Mouse (Mus musculus) embryonic facial prominence, embryonic 12.5 days (tissue): ENCODE measurements around the gene Uaca. TPM values are rescaled to one million over a fixed set of nuclear protein-coding genes. Genes with fewer than 3 reads are reported as not detected.
A peak's percentile ranks its signal among the peaks of the same experiment; 100 is the strongest.

ENCODE experiments used
- ATAC-seq: fragments of 200-750 bp; cut with Nextera tagmentation; 2 replicates; pipeline ENCODE4 v1.8.0; 2017; ENCODE audit not compliant: insufficient number of reproducible peaks, insufficient read depth, low FRiP score, low TSS enrichment
- H3K27ac ChIP-seq: fragments of 300-500 bp; sonication (generic); 2 replicates; pipeline ENCODE4 v1.5.1; 2016; ENCODE audit warnings: mild to moderate bottlenecking
- H3K27me3 ChIP-seq: fragments of 300-500 bp; sonication (generic); 2 replicates; pipeline ENCODE4 v1.6.1; 2016; ENCODE audit warnings: mild to moderate bottlenecking, moderate library complexity
- H3K36me3 ChIP-seq: fragments of 300-500 bp; sonication (generic); 2 replicates; pipeline ENCODE4 v1.6.1; 2016; ENCODE audit warnings: mild to moderate bottlenecking
- H3K4me1 ChIP-seq: fragments of 300-500 bp; sonication (generic); 2 replicates; pipeline ENCODE4 v1.6.1; 2016
- H3K4me2 ChIP-seq: fragments of 300-500 bp; sonication (generic); replicated peaks from 2 replicates; pipeline ENCODE4 v1.6.1; 2016; ENCODE audit warnings: mild to moderate bottlenecking, moderate library complexity
- H3K4me3 ChIP-seq: fragments of 300-500 bp; sonication (generic); 2 replicates; pipeline ENCODE4 v1.5.1; 2016; ENCODE audit warnings: mild to moderate bottlenecking
- H3K9ac ChIP-seq: fragments of 300-500 bp; sonication (generic); 2 replicates; pipeline ENCODE4 v1.6.1; 2016; ENCODE audit warnings: mild to moderate bottlenecking, moderate library complexity
- H3K9me3 ChIP-seq: fragments of 300-500 bp; sonication (generic); 2 replicates; pipeline ENCODE4 v1.6.1; 2016; ENCODE audit warnings: mild to moderate bottlenecking, moderate library complexity
- WGBS: fragments of 180-500 bp; shearing (Covaris S2); methylation state at CpG from one replicate; pipeline ENCODE4 v1.1.7; 2016; 5-methylcytosine and 5-hydroxymethylcytosine counted together
- polyA plus RNA-seq: library from polyadenylated mRNA; unstranded; fragments of >200 nt; fragmentation: Nextera tagmentation; extraction: Ambion mirVana; gene quantifications from 2 replicates; pipeline ENCODE4 v1.2.1, GENCODE M21; 2016

The Uaca gene
- 33.8 and 37.1 TPM in 2 replicates for polyA plus RNA-seq

GRCm38 (mm10) chr9:60794210-60794840 lies at the start of gene Uaca:
Gene Uaca, plus strand, starts transcription at chr9:60794542.
- ATAC-seq = peak; percentile 93
- Histone ChIP-seq H3K9ac (peak within 1 kb of the TSS; percentile 74), H3K9me3 (no peaks in the 10 kb centered on the region), H3K36me3 (no peaks in the 10 kb centered on the region), H3K27me3 (no peaks in the 10 kb centered on the region), H3K27ac (peak within 1 kb of the TSS; percentile 86), H3K4me3 (peak within 1 kb of the TSS; percentile 69), H3K4me2 (peak within 1 kb of the TSS; percentile 90), H3K4me1 (peaks cover 4% of the 10 kb centered on the region; the same call in 1 of the 2 replicates)
- under 1% methylated on average over 45 of the region's 45 CpGs for WGBS

- Histone ChIP-seq H3K4me2 (no peak overlapping the region), H3K9ac (no peak overlapping the region), H3K36me3 (no peaks in the 10 kb centered on the region), H3K4me3 (no peak overlapping the region), H3K9me3 (no peaks in the 10 kb centered on the region), H3K27ac (no peak overlapping the region), H3K27me3 (no peaks in the 10 kb centered on the region), H3K4me1 (peaks cover 5% of the 10 kb centered on the region; the same call in 1 of the 2 replicates)
- WGBS = 61% methylated on average over 4 of the region's 4 CpGs
- no peak for ATAC-seq
Observed at GRCm38 (mm10) chr9:60744971-60745370, 49.4 kb upstream of the Uaca start.

GRCm38 (mm10) chr9:60746561-60746960 lies 47.8 kb upstream of the Uaca start:
- Histone ChIP-seq H3K4me1 (peaks cover 5% of the 10 kb centered on the region; the same call in 1 of the 2 replicates), H3K9me3 (no peaks in the 10 kb centered on the region), H3K27ac (no peak overlapping the region), H3K4me2 (no peak overlapping the region), H3K4me3 (no peak overlapping the region), H3K9ac (no peak overlapping the region), H3K36me3 (no peaks in the 10 kb centered on the region), H3K27me3 (no peaks in the 10 kb centered on the region)
- ATAC-seq = no peak
- 59% methylated on average over 6 of the region's 6 CpGs for WGBS

- WGBS = 91% methylated on average over 5 of the region's 5 CpGs
- Histone ChIP-seq H3K36me3 (no peaks in the 10 kb centered on the region), H3K4me1 (peaks cover 5% of the 10 kb centered on the region; the same call in 1 of the 2 replicates), H3K4me3 (no peak overlapping the region), H3K4me2 (no peak overlapping the region), H3K9me3 (no peaks in the 10 kb centered on the region), H3K9ac (no peak overlapping the region), H3K27ac (no peak overlapping the region), H3K27me3 (no peaks in the 10 kb centered on the region)
- no peak for ATAC-seq
Observed at GRCm38 (mm10) chr9:60747672-60748071, 46.7 kb upstream of the Uaca start.

GRCm38 (mm10) chr9:60748191-60748590 lies 46.2 kb upstream of the Uaca start:
- H3K27ac ChIP-seq = no peak overlapping the region
- H3K27me3 ChIP-seq = no peaks in the 10 kb centered on the region
- ATAC-seq = no peak
- H3K4me2 ChIP-seq = no peak overlapping the region
- peaks cover 3% of the 10 kb centered on the region; the same call in 1 of the 2 replicates for H3K4me1 ChIP-seq
- H3K9ac ChIP-seq = no peak overlapping the region
- no peaks in the 10 kb centered on the region for H3K9me3 ChIP-seq
- H3K36me3 ChIP-seq = no peaks in the 10 kb centered on the region
- no peak overlapping the region for H3K4me3 ChIP-seq
- 83% methylated on average over 2 of the region's 2 CpGs for WGBS

- no peak overlapping the region for H3K4me3 ChIP-seq
- H3K36me3 ChIP-seq = no peaks in the 10 kb centered on the region
- no peak overlapping the region for H3K27ac ChIP-seq
- H3K4me1 ChIP-seq = no peaks in the 10 kb centered on the region
- no peak for ATAC-seq
- no peak overlapping the region for H3K9ac ChIP-seq
- no peak overlapping the region for H3K4me2 ChIP-seq
- H3K9me3 ChIP-seq = no peaks in the 10 kb centered on the region
- 88% methylated on average over 2 of the region's 2 CpGs for WGBS
- no peaks in the 10 kb centered on the region for H3K27me3 ChIP-seq
Observed at GRCm38 (mm10) chr9:60749105-60749504, 45.2 kb upstream of the Uaca start.

GRCm38 (mm10) chr9:60751098-60751497 lies 43.2 kb upstream of the Uaca start:
- Histone ChIP-seq H3K36me3 (no peaks in the 10 kb centered on the region), H3K4me2 (no peak overlapping the region), H3K4me3 (no peak overlapping the region), H3K27me3 (no peaks in the 10 kb centered on the region), H3K4me1 (no peaks in the 10 kb centered on the region), H3K9ac (no peak overlapping the region), H3K9me3 (no peaks in the 10 kb centered on the region), H3K27ac (no peak overlapping the region)
- WGBS = 84% methylated on average over 5 of the region's 5 CpGs
- no peak for ATAC-seq

GRCm38 (mm10) chr9:60751971-60752370 lies 42.4 kb upstream of the Uaca start:
- H3K27ac ChIP-seq = no peak overlapping the region
- no peak overlapping the region for H3K4me2 ChIP-seq
- no peaks in the 10 kb centered on the region for H3K36me3 ChIP-seq
- no peaks in the 10 kb centered on the region for H3K4me1 ChIP-seq
- no peak for ATAC-seq
- H3K4me3 ChIP-seq = no peak overlapping the region
- WGBS = 54% methylated on average over 6 of the region's 6 CpGs
- H3K9me3 ChIP-seq = no peaks in the 10 kb centered on the region
- no peak overlapping the region for H3K9ac ChIP-seq
- no peaks in the 10 kb centered on the region for H3K27me3 ChIP-seq

GRCm38 (mm10) chr9:60752636-60753035 lies 41.7 kb upstream of the Uaca start:
- no peak for ATAC-seq
- Histone ChIP-seq H3K9ac (no peak overlapping the region), H3K36me3 (no peaks in the 10 kb centered on the region), H3K27ac (no peak overlapping the region), H3K27me3 (no peaks in the 10 kb centered on the region), H3K4me2 (no peak overlapping the region), H3K4me3 (no peak overlapping the region), H3K4me1 (peaks cover 3% of the 10 kb centered on the region; the same call in 1 of the 2 replicates), H3K9me3 (no peaks in the 10 kb centered on the region)

GRCm38 (mm10) chr9:60756258-60756657 lies 38.1 kb upstream of the Uaca start:
- no peaks in the 10 kb centered on the region for H3K36me3 ChIP-seq
- H3K9me3 ChIP-seq = no peaks in the 10 kb centered on the region
- no peak overlapping the region for H3K4me3 ChIP-seq
- no peak overlapping the region for H3K9ac ChIP-seq
- ATAC-seq = no peak
- no peaks in the 10 kb centered on the region for H3K27me3 ChIP-seq
- peaks cover 15% of the 10 kb centered on the region; the same call in 1 of the 2 replicates for H3K4me1 ChIP-seq
- H3K4me2 ChIP-seq = no peak overlapping the region
- 41% methylated on average over 6 of the region's 6 CpGs for WGBS
- H3K27ac ChIP-seq = no peak overlapping the region

- ATAC-seq = no peak
- WGBS = 78% methylated on average over 15 of the region's 15 CpGs
- H3K27ac ChIP-seq = 0 out of 2 replicates have a peak overlapping the region, but pooled peaks have one; percentile 30
Observed at GRCm38 (mm10) chr9:60756866-60757740, 37.2 kb upstream of the Uaca start.

GRCm38 (mm10) chr9:60757817-60758216 lies 36.5 kb upstream of the Uaca start:
- Histone ChIP-seq H3K27ac (peak overlapping the region; percentile 19; the same call in 1 of the 2 replicates), H3K9me3 (no peaks in the 10 kb centered on the region), H3K4me1 (peaks cover 15% of the 10 kb centered on the region; the same call in 1 of the 2 replicates), H3K27me3 (no peaks in the 10 kb centered on the region), H3K36me3 (no peaks in the 10 kb centered on the region), H3K4me2 (no peak overlapping the region), H3K9ac (no peak overlapping the region), H3K4me3 (no peak overlapping the region)
- 15% methylated on average over 5 of the region's 5 CpGs for WGBS
- ATAC-seq = no peak

More at GRCm38 (mm10) chr9:60756866-60757740, 37.2 kb upstream of the Uaca start:
- no peak overlapping the region for H3K9ac ChIP-seq
- no peak overlapping the region for H3K4me3 ChIP-seq
- H3K4me2 ChIP-seq = no peak overlapping the region
- no peaks in the 10 kb centered on the region for H3K27me3 ChIP-seq
- H3K9me3 ChIP-seq = no peaks in the 10 kb centered on the region
- H3K4me1 ChIP-seq = peaks cover 15% of the 10 kb centered on the region; the same call in 1 of the 2 replicates
- H3K36me3 ChIP-seq = no peaks in the 10 kb centered on the region
